Mouse (Mus musculus): ENCODE data around the gene Inpp4b.

DNA sequence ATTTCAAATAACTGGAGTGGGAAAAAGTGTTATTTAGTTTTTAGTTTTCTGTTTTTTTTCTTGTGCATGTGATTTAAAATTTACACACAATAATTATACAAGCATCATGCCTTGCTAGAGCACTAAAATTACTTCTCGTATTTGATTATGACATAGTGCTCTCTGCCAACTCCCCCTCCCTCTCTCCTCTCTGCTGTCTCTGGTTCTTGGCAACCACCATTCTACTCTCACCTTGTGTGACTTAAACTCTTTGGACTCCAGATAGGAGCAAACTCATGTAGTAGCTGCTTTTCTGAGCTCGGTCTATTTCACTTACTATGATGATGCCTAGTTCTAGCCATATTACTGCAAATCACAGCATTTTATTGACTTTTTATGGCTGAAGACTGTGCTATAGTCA lies 18.8 kb downstream of the Inpp4b start:
- TF ChIP-seq CTCF (IDR thresholded peaks at IDR 0.05) (no peak), POLR2A (IDR thresholded peaks at IDR 0.05; ENCODE audit: insufficient read depth, low read depth, low read length) (no peak)
